Mouse (Mus musculus): Measurements from ENCODE around the gene Ablim2. TPM values are rescaled to one million over a fixed set of nuclear protein-coding genes. Genes with fewer than 3 reads are reported as not detected.
A peak's percentile ranks its signal among the peaks of the same experiment; 100 is the strongest.

Ablim2 gene
- total RNA-seq, 2 experiments from 2014 or later: 40.7 to 42.5 TPM

GRCm38 (mm10) chr5:35758081-35759053 is 687 bp downstream of the Ablim2 start:
- DNase-seq: peak; percentile 59
- peak overlapping the region; percentile 94 for H3K4me3 ChIP-seq
- intact Hi-C loops (cut with DNase I): loop anchor here (5.0 kb wide), 1 partner anchor 161 kb away; no protein-coding TSS in a partner anchor
- TF ChIP-seq CTCF (IDR thresholded peaks at IDR 0.05): no peak
- peak overlapping the region; percentile 94 for H3K27ac ChIP-seq

- intact Hi-C loops (cut with DNase I): no loop called here
- Histone ChIP-seq H3K27ac (peak overlapping the region; percentile 89), H3K4me3 (no peak overlapping the region)
- TF ChIP-seq CTCF (IDR thresholded peaks at IDR 0.05): peak; percentile 3; the same call in 1 of the 2 replicates
- DNase-seq: no peak
Measured at GRCm38 (mm10) chr5:35761323-35761722, 3.6 kb downstream of the Ablim2 start.

- peak; percentile 87 for DNase-seq
- intact Hi-C loops (cut with DNase I): no loop called here
- H3K4me3 ChIP-seq: peak overlapping the region; percentile 44
- no peak for TF ChIP-seq CTCF (IDR thresholded peaks at IDR 0.05)
- H3K27ac ChIP-seq: peak overlapping the region; percentile 89
Measured at GRCm38 (mm10) chr5:35762388-35762787, 4.7 kb downstream of the Ablim2 start.

- intact Hi-C loops (cut with DNase I): no loop called here
- DNase-seq: peak; percentile 75
- no peak for TF ChIP-seq CTCF (IDR thresholded peaks at IDR 0.05)
- Histone ChIP-seq H3K27ac (peak overlapping the region; percentile 89), H3K4me3 (peak overlapping the region; percentile 44)
Measured at GRCm38 (mm10) chr5:35762850-35763249, 5.2 kb downstream of the Ablim2 start.

- no peak for TF ChIP-seq CTCF (IDR thresholded peaks at IDR 0.05)
- DNase-seq: no peak
- Histone ChIP-seq H3K27ac (peak overlapping the region; percentile 89), H3K4me3 (no peak overlapping the region)
- intact Hi-C loops (cut with DNase I): no loop called here
Measured at GRCm38 (mm10) chr5:35765909-35766308, 8.2 kb downstream of the Ablim2 start.

GRCm38 (mm10) chr5:35768525-35768924 is 10.8 kb downstream of the Ablim2 start:
- no peak overlapping the region for H3K4me3 ChIP-seq
- no peak for DNase-seq
- intact Hi-C loops (cut with DNase I): no loop called here
- peak overlapping the region; percentile 89 for H3K27ac ChIP-seq
- TF ChIP-seq CTCF (IDR thresholded peaks at IDR 0.05): no peak

- no peak for DNase-seq
- H3K4me3 ChIP-seq: no peak overlapping the region
- no peak for TF ChIP-seq CTCF (IDR thresholded peaks at IDR 0.05)
- H3K27ac ChIP-seq: peak overlapping the region; percentile 89
- intact Hi-C loops (cut with DNase I): no loop called here
Measured at GRCm38 (mm10) chr5:35768997-35769396, 11.3 kb downstream of the Ablim2 start.

GRCm38 (mm10) chr5:35770246-35770645 is 12.6 kb downstream of the Ablim2 start:
- DNase-seq: no peak
- Histone ChIP-seq H3K4me3 (no peak overlapping the region), H3K27ac (peak overlapping the region; percentile 89)
- intact Hi-C loops (cut with DNase I): no loop called here
- TF ChIP-seq CTCF (IDR thresholded peaks at IDR 0.05): no peak

GRCm38 (mm10) chr5:35770891-35771663 is 13.4 kb downstream of the Ablim2 start:
- intact Hi-C loops (cut with DNase I): no loop called here
- DNase-seq: peak; percentile 83
- peak overlapping the region; percentile 28; the same call in 1 of the 2 replicates for H3K4me3 ChIP-seq
- TF ChIP-seq CTCF (IDR thresholded peaks at IDR 0.05): no peak
- peak overlapping the region; percentile 89 for H3K27ac ChIP-seq

- Histone ChIP-seq H3K4me3 (no peak overlapping the region), H3K27ac (peak overlapping the region; percentile 89)
- DNase-seq: peak; percentile 69
- intact Hi-C loops (cut with DNase I): no loop called here
- TF ChIP-seq CTCF (IDR thresholded peaks at IDR 0.05): no peak
Measured at GRCm38 (mm10) chr5:35773274-35774136, 15.8 kb downstream of the Ablim2 start.

- peak overlapping the region; percentile 89 for H3K27ac ChIP-seq
- intact Hi-C loops (cut with DNase I): no loop called here
Measured at GRCm38 (mm10) chr5:35774137-35774424, 16.4 kb downstream of the Ablim2 start.

GRCm38 (mm10) chr5:35781116-35781515 is 23.4 kb downstream of the Ablim2 start:
- intact Hi-C loops (cut with DNase I): no loop called here
- no peak overlapping the region for H3K4me3 ChIP-seq
- TF ChIP-seq CTCF (IDR thresholded peaks at IDR 0.05): no peak
- DNase-seq: no peak
- no peak overlapping the region; the same call in 1 of the 2 replicates for H3K27ac ChIP-seq

More at GRCm38 (mm10) chr5:35774137-35774424, 16.4 kb downstream of the Ablim2 start:
- no peak for TF ChIP-seq CTCF (IDR thresholded peaks at IDR 0.05)
- H3K4me3 ChIP-seq: no peak overlapping the region
- DNase-seq: no peak
